Comparison of ENCODE assay signal across 20 mouse cellular contexts in the genomic region with DNA sequence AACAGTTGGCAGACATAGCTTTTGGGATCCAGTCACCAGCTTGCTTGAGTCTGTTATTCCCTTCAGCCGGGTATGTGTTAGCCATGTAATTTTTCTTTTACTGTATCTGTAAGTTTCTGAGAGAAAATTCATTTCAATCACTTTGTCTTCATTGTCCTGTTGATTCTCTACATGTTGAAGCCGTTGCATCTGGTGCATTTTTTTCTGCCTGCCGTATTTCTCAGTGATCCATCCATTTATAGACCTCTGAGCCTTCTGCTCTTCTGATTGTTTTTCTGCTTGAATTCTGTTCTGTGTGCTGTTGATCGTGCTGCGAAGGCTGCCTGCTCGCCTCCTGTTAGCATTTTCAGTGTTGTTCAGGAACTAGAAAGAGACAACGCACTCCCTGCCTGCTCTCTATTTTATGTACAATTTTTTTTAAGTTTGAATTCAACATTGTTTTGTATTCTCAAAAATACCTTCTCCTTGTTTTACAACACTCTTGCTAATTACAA. TPM values are rescaled to one million over a fixed set of nuclear protein-coding genes. Genes with fewer than 3 reads are reported as not detected.
A peak's percentile ranks its signal among the peaks of the same experiment; 100 is the strongest.
DNase-seq lines count a peak whose midpoint lies in the region; ATAC-seq and TF ChIP-seq lines count a peak whose summit lies in the region.
"Had no signal": no experiment of that assay in that cellular context is flagged by ENCODE, and none has a peak within 500 bp of the region (broad histone marks: within the 10 kb centered on the region; RNA-seq: fewer than 3 reads in every experiment).

No protein-coding gene starts in this region.

- 0 out of 2 replicates have a peak, but pooled peaks have one; percentile 9 for ATAC-seq in hindbrain, embryonic 16.5 days
- ATAC-seq in hindbrain, embryonic 13.5 days (ENCODE audit: low FRiP score): no peak
- ATAC-seq in midbrain, embryonic 14.5 days (ENCODE audit: low FRiP score, low TSS enrichment): no peak
- no peak for ATAC-seq in inflammation-experienced regulatory T-cells, adult 6 months
- ATAC-seq in megakaryocyte progenitor cell, adult 5-6 weeks (replicated peaks; ENCODE audit: poor library complexity): no peak
- ATAC-seq: intestine, embryonic 16.5 days; lung, postnatal 0 days; Patski had no signal

- TF ChIP-seq POLR2A in brain, embryonic 14.5 days (IDR thresholded peaks at IDR 0.05; ENCODE audit: borderline replicate concordance, extremely low read depth, insufficient read depth, insufficient read length, poor library complexity, severe bottlenecking): no peak

- H3K4me1 ChIP-seq in hindbrain, embryonic 16.5 days (ENCODE audit: control insufficient read depth, insufficient read depth, low read depth, low read length): no peaks in the 10 kb centered on the region; the same call in 1 of the 2 replicates
- H3K4me1 ChIP-seq in hindbrain, embryonic 13.5 days (replicated peaks): peaks cover 6% of the 10 kb centered on the region
- no peaks in the 10 kb centered on the region; the same call in 1 of the 2 replicates for H3K4me1 ChIP-seq in midbrain, embryonic 14.5 days (ENCODE audit: control insufficient read depth, insufficient read depth, low read length)

- no peak overlapping the region for H3K9ac ChIP-seq in hindbrain, embryonic 16.5 days (ENCODE audit: low read depth, low read length)
- H3K9ac ChIP-seq in hindbrain, embryonic 13.5 days: no peak overlapping the region
- H3K9ac ChIP-seq in midbrain, embryonic 14.5 days (replicated peaks; ENCODE audit: low read length): no peak overlapping the region
- H3K9ac ChIP-seq: liver, embryonic 14.5 days had no signal

- H3K4me3 ChIP-seq in hindbrain, embryonic 16.5 days (ENCODE audit: low read length): no peak overlapping the region
- H3K4me3 ChIP-seq in hindbrain, embryonic 13.5 days: no peak overlapping the region
- no peak overlapping the region for H3K4me3 ChIP-seq in midbrain, embryonic 14.5 days (replicated peaks; ENCODE audit: low read depth, low read length)
- H3K4me3 ChIP-seq: heart, adult 2 months had no signal

- WGBS in hindbrain, embryonic 16.5 days: 62% methylated on average over 7 of the region's 7 CpGs
- 70% methylated on average over 7 of the region's 7 CpGs for WGBS in hindbrain, embryonic 13.5 days
- 77% methylated on average over 7 of the region's 7 CpGs for WGBS in midbrain, embryonic 14.5 days

- no peaks in the 10 kb centered on the region for H3K36me3 ChIP-seq in hindbrain, embryonic 16.5 days (ENCODE audit: control insufficient read depth, insufficient read depth, low read length)
- H3K36me3 ChIP-seq in hindbrain, embryonic 13.5 days: no peaks in the 10 kb centered on the region
- H3K36me3 ChIP-seq in midbrain, embryonic 14.5 days (ENCODE audit: control insufficient read depth, insufficient read depth, low read length): no peaks in the 10 kb centered on the region

- no peak overlapping the region for H3K4me2 ChIP-seq in hindbrain, embryonic 16.5 days (ENCODE audit: low read length)
- H3K4me2 ChIP-seq in hindbrain, embryonic 13.5 days: no peak overlapping the region; the same call in 1 of the 2 replicates
- no peak overlapping the region for H3K4me2 ChIP-seq in midbrain, embryonic 14.5 days (ENCODE audit: low read length)

- no peaks in the 10 kb centered on the region for H3K27me3 ChIP-seq in hindbrain, embryonic 16.5 days (replicated peaks; ENCODE audit: control insufficient read depth, insufficient read depth, low read length)
- no peaks in the 10 kb centered on the region for H3K27me3 ChIP-seq in hindbrain, embryonic 13.5 days
- H3K27me3 ChIP-seq in midbrain, embryonic 14.5 days (ENCODE audit: control insufficient read depth, insufficient read depth, low read length): no peaks in the 10 kb centered on the region

- H3K27ac ChIP-seq in hindbrain, embryonic 16.5 days (ENCODE audit: low read depth, low read length): no peak overlapping the region
- H3K27ac ChIP-seq in hindbrain, embryonic 13.5 days: no peak overlapping the region
- no peak overlapping the region for H3K27ac ChIP-seq in midbrain, embryonic 14.5 days (replicated peaks; ENCODE audit: low read depth, low read length)
- H3K27ac ChIP-seq: heart, adult 2 months; kidney, postnatal 0 days; liver, embryonic 14.5 days had no signal

- no peak for TF ChIP-seq CTCF in brain, embryonic 14.5 days (IDR thresholded peaks at IDR 0.05; ENCODE audit: borderline replicate concordance, extremely low read depth, insufficient read depth, insufficient read length)

- peak; percentile 38 to 39 for DNase-seq in cerebellum, postnatal 14 days
- no peak for DNase-seq in cerebellum, adult 11-12 months
- DNase-seq in brain, embryonic 14.5 days (ENCODE audit: low read depth): peak; percentile 26
- peak; percentile 5 for DNase-seq in midbrain, embryonic 14.5 days
- DNase-seq: heart, adult 2 months; heart, postnatal 10 days had no signal

- no peaks in the 10 kb centered on the region for H3K9me3 ChIP-seq in hindbrain, embryonic 16.5 days (ENCODE audit: control insufficient read depth, low read length)
- H3K9me3 ChIP-seq in hindbrain, embryonic 13.5 days: no peaks in the 10 kb centered on the region
- H3K9me3 ChIP-seq in midbrain, embryonic 14.5 days (ENCODE audit: control insufficient read depth, low read length): no peaks in the 10 kb centered on the region

RNA-seq across cellular contexts. Expression of gene Ttc29, which starts 20.7 kb away (rescaled TPM):
- polyA plus RNA-seq in hindbrain, embryonic 16.5 days (2015; fragmentation: Nextera tagmentation; extraction: Ambion mirVana): 0.79 and 1.2 TPM in 2 replicates
- polyA plus RNA-seq in hindbrain, embryonic 13.5 days (2015; fragmentation: Nextera tagmentation; extraction: Ambion mirVana): 0.54 and 1.5 TPM in 2 replicates
- polyA plus RNA-seq in brain, embryonic 14.5 days (2012; rRNA removed): 0.53 and 0.59 TPM in 2 replicates
- polyA plus RNA-seq in midbrain, embryonic 14.5 days (2014; fragmentation: Nextera tagmentation; extraction: Ambion mirVana): 0.45 and 0.66 TPM in 2 replicates
- not detected for polyA plus RNA-seq in inflammation-experienced regulatory T-cells, adult 6 months (2017; shearing (Covaris generic))
- not detected in 2 replicates for total RNA-seq in megakaryocyte progenitor cell, adult 5-6 weeks (2015)
- total RNA-seq in megakaryocyte progenitor cell, adult 5-6 weeks (2017): not detected in 2 replicates
- total RNA-seq: adrenal gland, postnatal 4 days; gastrocnemius, adult 8-10 months; heart, adult 2 months; heart, postnatal 10 days; left cerebral cortex, adult 18-20 months had no signal
- polyA plus RNA-seq: intestine, embryonic 16.5 days; limb, embryonic 11.5 days; liver, embryonic 14.5 days; neural tube, embryonic 11.5 days; Patski had no signal
